25 mouse cellular contexts compared by ENCODE assay signal in the genomic region with DNA sequence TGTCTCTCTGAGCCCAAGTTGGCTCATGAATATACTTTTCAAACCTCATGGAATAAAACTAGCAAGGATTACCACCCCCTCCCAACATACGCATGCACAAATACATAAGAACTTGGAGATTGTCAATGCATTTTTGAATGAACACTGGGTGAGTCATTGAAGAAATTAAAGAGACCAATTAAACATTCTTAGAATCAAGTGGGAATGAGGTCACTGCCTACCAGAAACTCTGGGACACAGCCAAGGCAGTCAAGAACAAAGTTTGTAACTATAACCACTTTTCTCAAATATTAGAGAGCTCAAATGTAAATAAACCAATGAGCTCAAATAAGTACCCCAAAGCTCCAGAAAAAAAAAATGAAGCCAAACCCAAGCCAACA. TPM values are rescaled to one million over a fixed set of nuclear protein-coding genes. Genes with fewer than 3 reads are reported as not detected.
DNase-seq lines count a peak whose midpoint lies in the region; ATAC-seq and TF ChIP-seq lines count a peak whose summit lies in the region.
"Had no signal": no experiment of that assay in that cellular context is flagged by ENCODE, and none has a peak within 500 bp of the region (broad histone marks: within the 10 kb centered on the region; RNA-seq: fewer than 3 reads in every experiment).

No protein-coding gene starts in this region.

- 50% methylated on average over 1 of the region's 1 CpGs for WGBS in lung, embryonic 15.5 days
- 66% methylated on average over 1 of the region's 1 CpGs for WGBS in intestine, postnatal 0 days

- H3K27ac ChIP-seq in lung, embryonic 15.5 days = 0 out of 2 replicates have a peak overlapping the region, but pooled peaks have one; percentile 35
- H3K27ac ChIP-seq in intestine, postnatal 0 days (ENCODE audit: low read depth, low read length) = no peak overlapping the region
- H3K27ac ChIP-seq: embryonic facial prominence, embryonic 12.5 days; embryonic facial prominence, embryonic 15.5 days; forebrain, embryonic 15.5 days; heart, adult 2 months; heart, embryonic 10.5 days; heart, embryonic 13.5 days; hindbrain, embryonic 14.5 days had no signal

- H3K4me2 ChIP-seq in lung, embryonic 15.5 days = no peak overlapping the region
- H3K4me2 ChIP-seq in intestine, postnatal 0 days (replicated peaks; ENCODE audit: low read depth) = no peak overlapping the region
- H3K4me2 ChIP-seq: embryonic facial prominence, embryonic 12.5 days; embryonic facial prominence, embryonic 15.5 days; forebrain, embryonic 15.5 days; heart, embryonic 13.5 days; hindbrain, embryonic 14.5 days had no signal

- H3K4me1 ChIP-seq in lung, embryonic 15.5 days = no peaks in the 10 kb centered on the region
- H3K4me1 ChIP-seq in intestine, postnatal 0 days (replicated peaks; ENCODE audit: control insufficient read depth, insufficient read depth, low read length) = no peaks in the 10 kb centered on the region
- H3K4me1 ChIP-seq: embryonic facial prominence, embryonic 12.5 days; embryonic facial prominence, embryonic 15.5 days; forebrain, embryonic 15.5 days; heart, embryonic 13.5 days had no signal

- no peak for TF ChIP-seq POLR2A in brain, embryonic 14.5 days (IDR thresholded peaks at IDR 0.05; ENCODE audit: borderline replicate concordance, extremely low read depth, insufficient read depth, insufficient read length, poor library complexity, severe bottlenecking)

- ATAC-seq in lung, embryonic 15.5 days (ENCODE audit: borderline replicate concordance, extremely low read depth, low FRiP score, low TSS enrichment) = peak; percentile 29; the same call in 1 of the 2 replicates
- no peak for ATAC-seq in intestine, postnatal 0 days

- no peak overlapping the region for H3K9ac ChIP-seq in lung, embryonic 15.5 days
- no peak overlapping the region for H3K9ac ChIP-seq in intestine, postnatal 0 days (ENCODE audit: low read depth, low read length)
- H3K9ac ChIP-seq: embryonic facial prominence, embryonic 12.5 days; embryonic facial prominence, embryonic 15.5 days; forebrain, embryonic 15.5 days; heart, embryonic 13.5 days; hindbrain, embryonic 14.5 days had no signal

- DNase-seq in lung, adult 18-20 months = no peak
- peak; percentile 92 for DNase-seq in Muller cell, postnatal 12 days (ENCODE audit: inconsistent ontology term)
- peak; percentile 61 for DNase-seq in brain, embryonic 14.5 days (ENCODE audit: low read depth)
- DNase-seq in lung, postnatal 14 days = peak; percentile 29
- no peak for DNase-seq in kidney, postnatal 14 days
- DNase-seq in adrenal gland, adult 18-20 months (ENCODE audit: low spot score in 2 of 2) = no peak
- DNase-seq: adrenal gland, postnatal 10 days; adrenal gland, postnatal 36 days; cerebellum, adult 11 months; cerebellum, adult 2 months; cerebellum, adult 9-11 months; cerebellum, postnatal 25 days; gastrocnemius, postnatal 10 days; gastrocnemius, postnatal 36 days; heart, adult 2 months; heart, postnatal 14 days; heart, postnatal 4 days had no signal

- no peak for TF ChIP-seq CTCF in brain, embryonic 14.5 days (IDR thresholded peaks at IDR 0.05; ENCODE audit: borderline replicate concordance, extremely low read depth, insufficient read depth, insufficient read length)
- no peak for TF ChIP-seq CTCF in intestine, postnatal 0 days (IDR thresholded peaks at IDR 0.05; ENCODE audit: low read depth)

- no peaks in the 10 kb centered on the region for H3K9me3 ChIP-seq in lung, embryonic 15.5 days
- H3K9me3 ChIP-seq in intestine, postnatal 0 days (ENCODE audit: control insufficient read depth) = no peaks in the 10 kb centered on the region
- H3K9me3 ChIP-seq: embryonic facial prominence, embryonic 12.5 days; embryonic facial prominence, embryonic 15.5 days; forebrain, embryonic 15.5 days; heart, embryonic 10.5 days; heart, embryonic 13.5 days had no signal

- no peak overlapping the region for H3K4me3 ChIP-seq in lung, embryonic 15.5 days
- no peak overlapping the region for H3K4me3 ChIP-seq in intestine, postnatal 0 days (ENCODE audit: low read depth, low read length)
- H3K4me3 ChIP-seq: embryonic facial prominence, embryonic 12.5 days; embryonic facial prominence, embryonic 15.5 days; forebrain, embryonic 15.5 days; heart, adult 2 months; heart, embryonic 10.5 days; heart, embryonic 13.5 days had no signal

- no peaks in the 10 kb centered on the region for H3K27me3 ChIP-seq in lung, embryonic 15.5 days
- H3K27me3 ChIP-seq in intestine, postnatal 0 days (replicated peaks; ENCODE audit: control insufficient read depth, insufficient read depth, low read length) = no peaks in the 10 kb centered on the region
- H3K27me3 ChIP-seq: embryonic facial prominence, embryonic 12.5 days; embryonic facial prominence, embryonic 15.5 days; forebrain, embryonic 15.5 days; heart, embryonic 13.5 days had no signal

- no peaks in the 10 kb centered on the region for H3K36me3 ChIP-seq in lung, embryonic 15.5 days
- H3K36me3 ChIP-seq in intestine, postnatal 0 days (ENCODE audit: control insufficient read depth, insufficient read depth) = no peaks in the 10 kb centered on the region
- H3K36me3 ChIP-seq: embryonic facial prominence, embryonic 12.5 days; embryonic facial prominence, embryonic 15.5 days; forebrain, embryonic 15.5 days; heart, embryonic 10.5 days; heart, embryonic 13.5 days had no signal

RNA-seq across cellular contexts. Expression of gene Kctd3, which starts 16.1 kb away (rescaled TPM):
- 33.2 and 33.9 TPM in 2 replicates for polyA plus RNA-seq in lung, embryonic 15.5 days (2015; fragmentation: Nextera tagmentation; extraction: Ambion mirVana)
- polyA plus RNA-seq in brain, embryonic 14.5 days (2012; rRNA removed) = 92.3 and 97.5 TPM in 2 replicates
- polyA plus RNA-seq in intestine, postnatal 0 days (2015; fragmentation: Nextera tagmentation; extraction: Ambion mirVana) = 9.3 and 9.9 TPM in 2 replicates
- 10 to 100 TPM; 26.3 to 26.9 TPM for total RNA-seq in adrenal gland, adult 18-20 months (2021)

Comparison
In these comparisons a context has a peak if more than half of its experiments do, and no peak if none do; other contexts are left out.
1. DNase-seq: peak in Muller cell, postnatal 12 days (single experiment), brain, embryonic 14.5 days (single experiment) and lung, postnatal 14 days (single experiment); none in lung, adult 18-20 months (0 of 2), kidney, postnatal 14 days (single experiment) and adrenal gland, adult 18-20 months (0 of 2).